Mouse (Mus musculus) monocyte, adult 5-6 weeks (primary cell): ENCODE results near the gene Spint5. TPM values are rescaled to one million over a fixed set of nuclear protein-coding genes. Genes with fewer than 3 reads are reported as not detected.

Experiments
- total RNA-seq: library from RNA; stranded (forward); fragments of 200-1000, 200-491, 200-594 nt; gene quantifications from 3 replicates; pipeline ENCODE4 v1.2.3, GENCODE M21; 2017

Spint5 gene
- total RNA-seq, 1 experiment from 2014 or later: not detected

Other genes with a start within 250 kb of the Spint5 start
- 0.68 TPM in 1 of 3 replicates, not detected in the others for gene Trp53tg5, start 241.6 kb upstream of the Spint5 start, total RNA-seq
- gene Dbndd2, start 229.2 kb upstream of the Spint5 start, total RNA-seq: 3.1 to 12.6 TPM (median 7.4 TPM) in 3 replicates
- 12.6 to 37.4 TPM (median 13.3 TPM) in 3 replicates for gene Pigt, start 217.8 kb upstream of the Spint5 start, total RNA-seq
- gene Wfdc2, start 152.9 kb upstream of the Spint5 start, total RNA-seq: 1.4 TPM in 1 of 3 replicates, not detected in the others
- gene Spint3, start 141.8 kb upstream of the Spint5 start, total RNA-seq: not detected in 3 replicates
- gene Wfdc6a, start 129.9 kb upstream of the Spint5 start, total RNA-seq: 0.87 TPM in 1 of 3 replicates, not detected in the others
- not detected in 3 replicates for gene Eppin, start 121.7 kb upstream of the Spint5 start, total RNA-seq
- not detected in 3 replicates for gene Wfdc6b, start 101.8 kb upstream of the Spint5 start, total RNA-seq
- not detected in 3 replicates for gene Wfdc8, start 101.7 kb upstream of the Spint5 start, total RNA-seq
- not detected in 3 replicates for gene Wfdc16, start 76.5 kb upstream of the Spint5 start, total RNA-seq
- not detected in 3 replicates for gene Wfdc10, start 59.3 kb upstream of the Spint5 start, total RNA-seq
- gene Wfdc9, start 58.7 kb upstream of the Spint5 start, total RNA-seq: not detected in 3 replicates
- not detected in 3 replicates for gene Wfdc11, start 41.2 kb upstream of the Spint5 start, total RNA-seq
- not detected in 3 replicates for gene Wfdc13, start 30.2 kb upstream of the Spint5 start, total RNA-seq
- gene Spint4, start 16.8 kb upstream of the Spint5 start, total RNA-seq: not detected in 3 replicates
- not detected in 3 replicates for gene Wfdc3, start 30.6 kb downstream of the Spint5 start, total RNA-seq
- gene Dnttip1, start 30.7 kb downstream of the Spint5 start, total RNA-seq: 18.2 to 23.6 TPM (median 20.1 TPM) in 3 replicates
- gene Ube2c, start 54.6 kb downstream of the Spint5 start, total RNA-seq: 2.7 to 5.1 TPM (median 3.5 TPM) in 3 replicates
- gene Tnnc2, start 64.7 kb downstream of the Spint5 start, total RNA-seq: not detected in 3 replicates
- 2.9 to 6.0 TPM (median 5.5 TPM) in 3 replicates for gene Snx21, start 70.5 kb downstream of the Spint5 start, total RNA-seq
- gene Acot8, start 89.6 kb downstream of the Spint5 start, total RNA-seq: 31.0 to 45.3 TPM (median 42.4 TPM) in 3 replicates
- 1.2 to 5.3 TPM (median 1.9 TPM) in 3 replicates for gene Zswim3, start 89.8 kb downstream of the Spint5 start, total RNA-seq
- gene Zswim1, start 107.4 kb downstream of the Spint5 start, total RNA-seq: 0.67 to 1.8 TPM (median 1.7 TPM) in 3 replicates
- gene Spata25, start 113.2 kb downstream of the Spint5 start, total RNA-seq: not detected in 3 replicates
- 283 to 459 TPM (median 330 TPM) in 3 replicates for gene Ctsa, start 117.6 kb downstream of the Spint5 start, total RNA-seq
- gene Neurl2, start 118.2 kb downstream of the Spint5 start, total RNA-seq: 0.97 to 3.0 TPM (median 2.3 TPM) in 3 replicates
- 37.3 to 58.3 TPM (median 46.8 TPM) in 3 replicates for gene Pltp, start 142.4 kb downstream of the Spint5 start, total RNA-seq
- gene Pcif1, start 164.0 kb downstream of the Spint5 start, total RNA-seq: 60.0 to 62.1 TPM (median 60.1 TPM) in 3 replicates
- 9.1 to 21.0 TPM (median 12.5 TPM) in 3 replicates for gene Zfp335, start 196.5 kb downstream of the Spint5 start, total RNA-seq
- gene Mmp9, start 225.5 kb downstream of the Spint5 start, total RNA-seq: 1.7 to 19.4 TPM (median 15.0 TPM) in 3 replicates
- 0.11 to 1.7 TPM (median 0.29 TPM) in 3 replicates for gene Slc12a5, start 245.5 kb downstream of the Spint5 start, total RNA-seq